Mouse (Mus musculus): ENCODE measurements around the gene Atg7.
"Not testable (repeated sequence)": the region's sequence is repeated elsewhere in the genome, so short reads cannot be mapped to it uniquely, and the experiment has no call there.

DNA sequence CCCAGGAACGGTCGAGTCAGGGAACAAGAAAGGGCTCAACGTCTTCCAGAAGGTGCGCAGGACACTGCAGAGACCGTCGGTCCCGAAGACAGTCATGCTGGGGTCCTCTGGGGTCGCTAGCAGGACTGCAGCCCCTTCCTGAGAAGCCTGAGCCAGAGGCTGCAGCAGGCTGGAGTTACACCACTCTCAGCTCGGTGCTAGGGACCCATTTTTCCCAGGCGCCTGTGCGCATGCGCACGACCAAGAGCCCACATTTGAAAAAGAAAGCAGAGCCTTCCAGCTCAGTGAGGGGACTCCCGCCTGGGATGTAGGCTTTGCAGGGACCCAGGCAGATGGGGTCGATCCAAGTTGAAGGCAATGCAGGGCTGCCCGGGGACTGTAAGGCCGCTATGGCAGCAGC is 28.8 kb upstream of the Atg7 start:
- not testable (repeated sequence) for TF ChIP-seq CEBPB (IDR thresholded peaks at IDR 0.05; ENCODE audit: low read depth); CTCF (IDR thresholded peaks at IDR 0.05; ENCODE audit: control insufficient read depth, insufficient read depth, insufficient read length); MYOG (IDR thresholded peaks at IDR 0.05; ENCODE audit: control insufficient read depth, extremely low read depth, insufficient read length)

All from C2C12 (cell line).